Mouse (Mus musculus): ENCODE data around the gene Spint3.
"Not testable (repeated sequence)": the region's sequence is repeated elsewhere in the genome, so short reads cannot be mapped to it uniquely, and the experiment has no call there.

GRCm38 (mm10) chr2:164613471-164613870, 40.2 kb upstream of the Spint3 start, which contains the start of the genes Wfdc6b and Wfdc8:
- TF ChIP-seq CTCF (IDR thresholded peaks at IDR 0.05; ENCODE audit: borderline replicate concordance, insufficient read depth, low read depth, low read length); POLR2A (IDR thresholded peaks at IDR 0.05; ENCODE audit: borderline replicate concordance, insufficient read depth, low read length): not testable (repeated sequence)
